Mouse (Mus musculus) hindbrain, embryonic 12.5 days (tissue): Measurements from ENCODE around the gene Atg2a. TPM values are rescaled to one million over a fixed set of nuclear protein-coding genes. Genes with fewer than 3 reads are reported as not detected.
A peak's percentile ranks its signal among the peaks of the same experiment; 100 is the strongest.

Experiments used
- ATAC-seq: fragments of 200-750 bp; cut with Nextera tagmentation; 2 replicates; pipeline ENCODE4 v1.8.0; 2017; ENCODE audit warnings: moderate TSS enrichment; ENCODE audit not compliant: low FRiP score
- H3K27ac ChIP-seq: fragments of 300-500 bp; sonication (generic); 2 replicates; pipeline ENCODE4 v1.5.1; 2016; ENCODE audit warnings: mild to moderate bottlenecking
- H3K27me3 ChIP-seq: fragments of 300-500 bp; sonication (generic); 2 replicates; pipeline ENCODE4 v1.6.1; 2016; ENCODE audit warnings: mild to moderate bottlenecking
- H3K36me3 ChIP-seq: fragments of 300-500 bp; sonication (generic); 2 replicates; pipeline ENCODE4 v1.6.1; 2016; ENCODE audit warnings: mild to moderate bottlenecking
- H3K4me1 ChIP-seq: fragments of 300-500 bp; sonication (generic); 2 replicates; pipeline ENCODE4 v1.6.1; 2016
- H3K4me2 ChIP-seq: fragments of 300-500 bp; sonication (generic); replicated peaks from 2 replicates; pipeline ENCODE4 v1.6.1; 2016; ENCODE audit warnings: mild to moderate bottlenecking
- H3K4me3 ChIP-seq: fragments of 300-500 bp; sonication (generic); 2 replicates; pipeline ENCODE4 v1.5.1; 2016; ENCODE audit warnings: mild to moderate bottlenecking
- H3K9ac ChIP-seq: fragments of 300-500 bp; sonication (generic); 2 replicates; pipeline ENCODE4 v1.6.1; 2016; ENCODE audit warnings: mild to moderate bottlenecking, moderate library complexity
- H3K9me3 ChIP-seq: fragments of 300-500 bp; sonication (generic); replicated peaks from 2 replicates; pipeline ENCODE4 v1.6.1; 2016; ENCODE audit warnings: mild to moderate bottlenecking
- WGBS: fragments of 180-500 bp; shearing (Covaris S2); methylation state at CpG from one replicate; pipeline ENCODE4 v1.1.7; 2016; 5-methylcytosine and 5-hydroxymethylcytosine counted together
- polyA plus RNA-seq: library from polyadenylated mRNA; unstranded; fragments of >200 nt; fragmentation: Nextera tagmentation; extraction: Ambion mirVana; gene quantifications from 2 replicates; pipeline ENCODE4 v1.2.1, GENCODE M21; 2016

The Atg2a gene
- polyA plus RNA-seq, 1 experiment from 2014 or later = 15.4 TPM

- WGBS = 78% methylated on average over 10 of the region's 10 CpGs
- H3K9me3 ChIP-seq = no peaks in the 10 kb centered on the region
- no peaks in the 10 kb centered on the region for H3K27me3 ChIP-seq
- no peak overlapping the region for H3K9ac ChIP-seq
- peaks cover 54% of the 10 kb centered on the region for H3K36me3 ChIP-seq
- no peak for ATAC-seq
- no peak overlapping the region for H3K4me3 ChIP-seq
- H3K4me1 ChIP-seq = 0 out of 2 replicates have a peak, but pooled peaks cover 5% of the 10 kb centered on the region
- H3K27ac ChIP-seq = no peak overlapping the region
- no peak overlapping the region for H3K4me2 ChIP-seq
These were observed 49.8 kb downstream of the Atg2a start for GRCm38 (mm10) chr19:6291117-6291781.

GRCm38 (mm10) chr19:6292262-6292661 lies 50.8 kb downstream of the Atg2a start:
- WGBS = 88% methylated on average over 5 of the region's 5 CpGs
- no peak for ATAC-seq
- 0 out of 2 replicates have a peak, but pooled peaks cover 2% of the 10 kb centered on the region for H3K4me1 ChIP-seq
- H3K4me3 ChIP-seq = no peak overlapping the region
- no peak overlapping the region for H3K9ac ChIP-seq
- H3K4me2 ChIP-seq = no peak overlapping the region
- H3K27ac ChIP-seq = no peak overlapping the region
- H3K9me3 ChIP-seq = no peaks in the 10 kb centered on the region
- H3K36me3 ChIP-seq = peaks cover 56% of the 10 kb centered on the region
- no peaks in the 10 kb centered on the region for H3K27me3 ChIP-seq

GRCm38 (mm10) chr19:6294301-6294700 lies 52.8 kb downstream of the Atg2a start:
- Histone ChIP-seq H3K36me3 (peaks cover 72% of the 10 kb centered on the region), H3K4me2 (no peak overlapping the region), H3K27me3 (no peaks in the 10 kb centered on the region), H3K4me1 (no peaks in the 10 kb centered on the region), H3K4me3 (no peak overlapping the region), H3K9ac (no peak overlapping the region), H3K27ac (no peak overlapping the region), H3K9me3 (no peaks in the 10 kb centered on the region)
- 93% methylated on average over 17 of the region's 17 CpGs for WGBS
- no peak for ATAC-seq

GRCm38 (mm10) chr19:6296551-6297210 lies 55.2 kb downstream of the Atg2a start:
- Histone ChIP-seq H3K27me3 (no peaks in the 10 kb centered on the region), H3K4me1 (no peaks in the 10 kb centered on the region), H3K9ac (no peak overlapping the region), H3K4me2 (no peak overlapping the region), H3K36me3 (peaks cover 74% of the 10 kb centered on the region), H3K27ac (no peak overlapping the region), H3K9me3 (no peaks in the 10 kb centered on the region), H3K4me3 (no peak overlapping the region)
- no peak for ATAC-seq
- 89% methylated on average over 5 of the region's 5 CpGs for WGBS

- Histone ChIP-seq H3K4me1 (no peaks in the 10 kb centered on the region), H3K4me3 (no peak overlapping the region), H3K9ac (no peak overlapping the region), H3K27ac (no peak overlapping the region), H3K36me3 (peaks cover 64% of the 10 kb centered on the region), H3K27me3 (no peaks in the 10 kb centered on the region), H3K4me2 (no peak overlapping the region), H3K9me3 (no peaks in the 10 kb centered on the region)
- WGBS = 90% methylated on average over 9 of the region's 9 CpGs
- ATAC-seq = no peak
These were observed 56.2 kb downstream of the Atg2a start for GRCm38 (mm10) chr19:6297641-6298040.

- no peak overlapping the region for H3K9ac ChIP-seq
- ATAC-seq = no peak
- no peak overlapping the region for H3K4me3 ChIP-seq
- H3K9me3 ChIP-seq = no peaks in the 10 kb centered on the region
- H3K4me1 ChIP-seq = no peaks in the 10 kb centered on the region
- WGBS = 87% methylated on average over 4 of the region's 4 CpGs
- no peaks in the 10 kb centered on the region for H3K27me3 ChIP-seq
- no peak overlapping the region for H3K4me2 ChIP-seq
- H3K27ac ChIP-seq = no peak overlapping the region
- H3K36me3 ChIP-seq = peaks cover 61% of the 10 kb centered on the region
These were observed 57.5 kb downstream of the Atg2a start for GRCm38 (mm10) chr19:6299003-6299402.

GRCm38 (mm10) chr19:6299450-6300267 lies 58.2 kb downstream of the Atg2a start:
- Histone ChIP-seq H3K4me3 (no peak overlapping the region), H3K4me1 (peaks cover 1% of the 10 kb centered on the region; the same call in 1 of the 2 replicates), H3K27me3 (no peaks in the 10 kb centered on the region), H3K27ac (no peak overlapping the region; the same call in 1 of the 2 replicates), H3K9ac (no peak overlapping the region), H3K9me3 (no peaks in the 10 kb centered on the region), H3K36me3 (peaks cover 55% of the 10 kb centered on the region), H3K4me2 (no peak overlapping the region)
- 88% methylated on average over 7 of the region's 7 CpGs for WGBS
- no peak for ATAC-seq

- no peak overlapping the region for H3K4me3 ChIP-seq
- H3K27ac ChIP-seq = no peak overlapping the region
These were observed 59.0 kb downstream of the Atg2a start for GRCm38 (mm10) chr19:6300402-6300841.

GRCm38 (mm10) chr19:6302114-6302513 lies 60.6 kb downstream of the Atg2a start:
- H3K9me3 ChIP-seq = no peaks in the 10 kb centered on the region
- peaks cover 30% of the 10 kb centered on the region for H3K36me3 ChIP-seq
- H3K27me3 ChIP-seq = no peaks in the 10 kb centered on the region
- no peak overlapping the region for H3K4me3 ChIP-seq
- 95% methylated on average over 5 of the region's 5 CpGs for WGBS
- H3K4me2 ChIP-seq = no peak overlapping the region
- 0 out of 2 replicates have a peak overlapping the region, but pooled peaks have one; percentile 3 for H3K27ac ChIP-seq
- no peak for ATAC-seq
- H3K4me1 ChIP-seq = peaks cover 12% of the 10 kb centered on the region
- H3K9ac ChIP-seq = no peak overlapping the region

More at GRCm38 (mm10) chr19:6300402-6300841, 59.0 kb downstream of the Atg2a start:
- no peaks in the 10 kb centered on the region for H3K9me3 ChIP-seq
- H3K4me2 ChIP-seq = no peak overlapping the region
- peaks cover 47% of the 10 kb centered on the region for H3K36me3 ChIP-seq
- no peak for ATAC-seq
- H3K27me3 ChIP-seq = no peaks in the 10 kb centered on the region
- 61% methylated on average over 7 of the region's 7 CpGs for WGBS
- no peak overlapping the region for H3K9ac ChIP-seq
- peaks cover 3% of the 10 kb centered on the region; the same call in 1 of the 2 replicates for H3K4me1 ChIP-seq

GRCm38 (mm10) chr19:6302522-6302921 lies 61.1 kb downstream of the Atg2a start:
- Histone ChIP-seq H3K4me1 (peaks cover 13% of the 10 kb centered on the region), H3K36me3 (peaks cover 26% of the 10 kb centered on the region), H3K4me2 (no peak overlapping the region), H3K4me3 (no peak overlapping the region), H3K9me3 (no peaks in the 10 kb centered on the region), H3K27ac (0 out of 2 replicates have a peak overlapping the region, but pooled peaks have one; percentile 3), H3K27me3 (no peaks in the 10 kb centered on the region), H3K9ac (no peak overlapping the region)
- 52% methylated on average over 4 of the region's 4 CpGs for WGBS
- ATAC-seq = no peak

- no peak for ATAC-seq
- H3K36me3 ChIP-seq = peaks cover 13% of the 10 kb centered on the region
- no peak overlapping the region for H3K4me2 ChIP-seq
- 80% methylated on average over 6 of the region's 6 CpGs for WGBS
- no peak overlapping the region for H3K4me3 ChIP-seq
- H3K27ac ChIP-seq = no peak overlapping the region
- H3K27me3 ChIP-seq = no peaks in the 10 kb centered on the region
- H3K9me3 ChIP-seq = no peaks in the 10 kb centered on the region
- no peak overlapping the region; the same call in 1 of the 2 replicates for H3K9ac ChIP-seq
- H3K4me1 ChIP-seq = peaks cover 16% of the 10 kb centered on the region
These were observed 62.4 kb downstream of the Atg2a start for GRCm38 (mm10) chr19:6303831-6304230.
